Mouse (Mus musculus): Measurements from ENCODE around the gene Zbp1.

GRCm38 (mm10) chr2:173250411-173250810 is 31.7 kb upstream of the Zbp1 start:
- TF ChIP-seq CTCF (IDR thresholded peaks at IDR 0.05; ENCODE audit: control insufficient read depth, insufficient read depth, low read length) (no peak), POLR2A (IDR thresholded peaks at IDR 0.05; ENCODE audit: borderline replicate concordance, control insufficient read depth, low read depth, low read length) (no peak)

Data from bone marrow, adult 2 months (tissue).